Mouse (Mus musculus) adrenal gland, adult 2 months (tissue): Measurements from ENCODE around the gene Il22ra2. TPM values are rescaled to one million over a fixed set of nuclear protein-coding genes. Genes with fewer than 3 reads are reported as not detected.
"Not testable (repeated sequence)": the region's sequence is repeated elsewhere in the genome, so short reads cannot be mapped to it uniquely, and the experiment has no call there.

Source experiments
- DNase-seq: peaks from one replicate; pipeline ENCODE4 v3.0.0; 2021
- polyA plus RNA-seq: library from polyadenylated mRNA; depleted of rRNA; stranded (reverse); fragments of >200 nt; gene quantifications from 2 replicates; pipeline ENCODE4 v1.2.3, GENCODE M21; 2012; rRNA removed
- total RNA-seq, 2 experiments: library from RNA; stranded (reverse); gene quantifications; 2 replicates each; pipeline ENCODE4 v1.2.3; 2021

Il22ra2 gene
- total and polyA plus RNA-seq, 3 experiments: not detected

GRCm38 (mm10) chr10:19601502-19601901 lies 20.3 kb upstream of the Il22ra2 start:
- not testable (repeated sequence) for DNase-seq

DNA sequence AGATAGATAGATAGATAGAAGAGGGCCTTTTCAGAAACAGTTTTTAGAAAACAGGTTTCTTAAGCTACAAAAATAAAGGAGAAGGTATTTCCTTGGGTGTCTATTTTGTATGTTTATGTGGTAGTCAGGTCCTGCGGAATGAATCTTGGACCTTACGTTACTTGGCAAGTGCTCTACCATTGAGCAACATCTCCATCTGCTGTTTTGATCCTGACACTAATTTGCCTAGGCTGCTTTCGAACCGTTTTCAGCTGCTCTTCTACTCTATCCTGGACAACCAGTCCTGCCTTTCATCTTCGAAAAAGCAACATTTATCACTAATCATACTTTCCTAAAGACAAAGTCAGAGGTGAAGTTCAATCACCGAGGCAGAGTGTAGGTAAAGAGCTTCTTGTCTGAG lies 18.6 kb upstream of the Il22ra2 start:
- no peak for DNase-seq

- no peak for DNase-seq
Measured at GRCm38 (mm10) chr10:19609125-19609524, 12.7 kb upstream of the Il22ra2 start.

DNA sequence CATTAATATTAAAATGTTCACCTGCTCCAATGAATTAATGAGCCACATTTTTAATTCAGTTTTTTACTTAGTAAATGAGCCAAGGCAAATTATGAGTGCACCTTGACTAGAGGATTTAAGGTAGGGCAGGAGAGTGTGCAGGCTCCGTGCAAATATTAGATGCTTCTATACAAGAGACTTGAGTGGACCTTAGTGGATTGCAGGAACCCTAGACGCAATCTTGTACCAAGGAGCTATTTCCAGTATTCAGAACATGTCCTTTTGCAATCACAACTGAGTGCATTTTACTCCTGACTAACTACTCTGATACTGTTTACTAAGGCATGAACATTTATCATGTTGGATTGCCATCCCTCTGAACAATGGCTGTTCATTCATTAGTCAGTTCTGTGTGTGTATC lies 10.2 kb upstream of the Il22ra2 start:
- no peak for DNase-seq

- peak; percentile 42 for DNase-seq
Measured at GRCm38 (mm10) chr10:19613111-19613753, 8.6 kb upstream of the Il22ra2 start.

GRCm38 (mm10) chr10:19619736-19620135 lies 2.1 kb upstream of the Il22ra2 start:
- DNase-seq: no peak

DNA sequence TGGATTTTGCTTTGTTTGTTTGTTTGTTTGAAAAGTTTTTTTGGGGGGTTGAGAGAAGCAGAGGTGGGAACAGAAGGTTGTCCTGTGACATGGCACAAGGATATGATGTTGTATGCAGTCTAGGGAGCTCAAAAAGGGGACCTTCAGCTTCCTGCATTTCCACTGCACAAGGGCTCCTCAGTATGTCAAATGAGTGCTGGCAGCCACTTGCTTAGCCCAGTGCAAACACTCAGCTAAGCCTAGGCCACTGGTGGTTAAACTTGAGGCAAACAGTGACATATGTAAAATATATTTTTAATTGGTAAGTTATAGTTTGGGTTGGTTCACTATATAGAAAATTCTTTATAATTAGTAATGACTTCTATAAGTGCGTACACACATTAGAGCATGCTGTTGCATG lies 2.8 kb downstream of the Il22ra2 start:
- DNase-seq: no peak

DNA sequence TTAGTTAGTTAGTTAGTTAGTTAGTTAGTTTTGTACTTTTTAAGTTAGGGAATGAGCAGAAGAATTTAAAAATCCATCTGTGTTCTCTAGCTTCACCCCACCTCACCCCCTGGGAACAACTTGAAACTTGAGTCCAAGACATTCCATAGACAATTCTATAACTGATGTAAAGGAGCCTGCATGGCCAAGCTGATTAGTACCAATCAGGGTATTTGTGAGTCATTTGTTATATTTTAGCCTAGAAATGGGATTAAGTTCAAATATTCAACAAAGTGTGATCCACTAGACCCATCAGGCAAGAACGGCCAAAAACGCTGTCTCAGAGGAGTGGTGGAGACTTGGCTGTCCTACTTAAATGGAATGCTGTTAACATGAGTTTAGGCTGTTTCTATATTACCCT lies 5.5 kb downstream of the Il22ra2 start:
- DNase-seq: no peak

- DNase-seq: peak; percentile 10
Measured at GRCm38 (mm10) chr10:19627748-19628147, 6.0 kb downstream of the Il22ra2 start.

DNA sequence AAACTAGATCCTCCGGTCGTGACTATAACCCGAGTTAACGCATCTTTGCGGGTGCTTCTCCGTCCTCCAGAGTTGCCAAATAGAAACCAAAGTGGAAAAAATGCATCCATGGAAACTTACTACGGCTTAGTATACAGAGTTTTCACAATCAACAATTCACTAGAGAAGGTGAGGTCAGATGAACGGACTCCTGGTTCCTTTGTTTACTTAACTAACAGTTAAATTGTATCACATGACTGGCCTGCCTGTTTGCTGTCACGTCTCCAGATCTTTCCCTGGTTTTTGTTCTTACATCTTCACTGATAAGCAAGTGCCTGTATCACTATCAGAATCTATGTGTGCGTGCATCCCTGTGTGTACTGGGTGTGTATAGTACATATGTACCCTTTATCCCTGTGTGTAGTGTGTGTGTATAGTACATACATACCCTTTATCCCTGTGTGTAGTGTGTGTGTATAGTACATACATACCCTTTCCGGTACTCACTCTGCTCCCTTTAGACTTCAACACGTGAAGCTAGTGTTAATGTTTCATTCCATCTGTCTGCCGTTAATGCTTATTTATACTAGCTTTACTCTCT lies 9.9 kb downstream of the Il22ra2 start:
- no peak for DNase-seq

GRCm38 (mm10) chr10:19638851-19639250 lies 17.1 kb downstream of the Il22ra2 start:
- DNase-seq: no peak

DNA sequence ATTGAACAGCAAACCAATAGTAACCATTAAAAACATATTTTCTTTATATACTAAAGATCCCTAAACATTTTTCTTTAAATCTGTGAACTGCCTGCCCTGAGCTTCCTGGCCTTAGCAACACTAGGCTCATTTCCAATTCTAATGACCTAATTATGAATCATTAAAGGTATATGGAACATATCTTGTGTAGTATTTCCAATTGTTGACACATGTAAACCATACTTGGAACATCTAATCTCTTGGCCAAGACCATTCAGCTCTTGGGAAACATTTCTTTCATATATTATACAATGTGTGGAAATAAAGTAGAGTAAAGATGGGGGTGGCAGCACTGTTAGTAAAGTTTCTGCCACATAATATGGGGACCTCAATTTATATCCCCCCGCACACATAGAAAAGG lies 17.8 kb downstream of the Il22ra2 start:
- DNase-seq: no peak

GRCm38 (mm10) chr10:19645119-19645518 lies 23.3 kb downstream of the Il22ra2 start:
- DNase-seq: no peak

DNA sequence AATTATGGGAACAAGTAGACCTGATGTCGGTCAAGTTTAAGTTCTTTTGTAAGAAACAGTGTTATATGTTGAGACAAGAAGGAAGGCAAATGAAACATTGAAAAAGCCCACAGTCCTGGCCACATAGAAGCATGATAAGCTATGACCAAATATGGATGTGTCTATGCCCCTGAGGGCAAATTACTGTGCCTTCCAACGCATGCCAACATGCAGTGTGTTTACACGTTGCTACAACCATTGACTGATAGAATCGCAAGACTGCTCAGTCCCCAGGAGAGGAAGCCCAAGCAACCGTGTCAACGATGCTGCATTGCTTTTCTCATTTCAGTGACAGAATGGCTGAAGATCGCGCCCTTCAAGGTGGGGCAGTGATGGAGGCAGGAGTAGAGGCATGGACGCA lies 35.6 kb downstream of the Il22ra2 start:
- no peak for DNase-seq

GRCm38 (mm10) chr10:19659953-19660352 lies 38.2 kb downstream of the Il22ra2 start:
- DNase-seq: no peak

DNA sequence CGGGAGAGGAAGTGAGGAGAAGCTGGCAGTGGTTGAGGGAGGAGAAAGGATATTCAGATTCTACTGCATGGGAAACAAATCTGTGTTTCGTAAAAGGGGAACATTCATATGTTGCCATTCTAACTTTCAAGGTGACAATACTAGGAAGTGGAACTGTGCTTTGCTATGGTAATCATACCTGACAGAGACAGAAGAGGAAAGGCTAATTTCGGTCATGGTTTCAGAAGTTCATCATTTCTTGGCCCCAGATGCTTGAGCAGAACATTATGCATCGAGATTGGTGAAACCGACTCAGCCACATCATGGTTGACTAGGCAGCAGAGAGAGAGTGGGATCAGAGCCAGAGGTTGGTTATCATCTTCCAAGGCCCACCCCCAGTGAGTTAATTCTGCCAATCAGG lies 47.2 kb downstream of the Il22ra2 start:
- DNase-seq: no peak

- no peak for DNase-seq
Measured at GRCm38 (mm10) chr10:19672015-19672414, 50.2 kb downstream of the Il22ra2 start.

GRCm38 (mm10) chr10:19673146-19673545 lies 51.3 kb downstream of the Il22ra2 start:
- DNase-seq: no peak

Other genes with a start within 250 kb of the Il22ra2 start
- gene Ifngr1, start 30.0 kb upstream of the Il22ra2 start, total RNA-seq: 10 to 100 TPM; 43.6 to 62.7 TPM
- 10.1 and 10.7 TPM in 2 replicates for gene Ifngr1, start 30.0 kb upstream of the Il22ra2 start, polyA plus RNA-seq
- gene Il20ra, start 90.6 kb downstream of the Il22ra2 start, total RNA-seq: 1 to 10 TPM; 2.6 to 4.0 TPM
- 0.87 and 1.2 TPM in 2 replicates for gene Il20ra, start 90.6 kb downstream of the Il22ra2 start, polyA plus RNA-seq
- gene Slc35d3, start 229.5 kb downstream of the Il22ra2 start, total RNA-seq: 10 to 100 TPM in 1 of 2 experiments, 1 to 10 TPM in 1; 7.9 to 14.5 TPM
- gene Slc35d3, start 229.5 kb downstream of the Il22ra2 start, polyA plus RNA-seq: 39.9 and 40.1 TPM in 2 replicates